Mouse (Mus musculus) large intestine, adult 2 months (tissue): ENCODE results near the gene Wnk2. TPM values are rescaled to one million over a fixed set of nuclear protein-coding genes. Genes with fewer than 3 reads are reported as not detected.
A peak's percentile ranks its signal among the peaks of the same experiment; 100 is the strongest.

ENCODE experiments used
- DNase-seq: peaks from one replicate; pipeline ENCODE4 v3.0.0-alpha.2; 2012; ENCODE audit warnings: low read depth, low spot score
- WGBS: fragments of 180-500 bp; shearing (Covaris S2); methylation state at CpG from one replicate; pipeline ENCODE4 v1.1.7; 2018; 5-methylcytosine and 5-hydroxymethylcytosine counted together
- polyA plus RNA-seq: library from polyadenylated mRNA; depleted of rRNA; stranded (reverse); fragments of >200 nt; gene quantifications from 2 replicates; pipeline ENCODE4 v1.2.3, GENCODE M21; 2012

The Wnk2 gene
- polyA plus RNA-seq, 1 experiment = 12.6 TPM

DNA sequence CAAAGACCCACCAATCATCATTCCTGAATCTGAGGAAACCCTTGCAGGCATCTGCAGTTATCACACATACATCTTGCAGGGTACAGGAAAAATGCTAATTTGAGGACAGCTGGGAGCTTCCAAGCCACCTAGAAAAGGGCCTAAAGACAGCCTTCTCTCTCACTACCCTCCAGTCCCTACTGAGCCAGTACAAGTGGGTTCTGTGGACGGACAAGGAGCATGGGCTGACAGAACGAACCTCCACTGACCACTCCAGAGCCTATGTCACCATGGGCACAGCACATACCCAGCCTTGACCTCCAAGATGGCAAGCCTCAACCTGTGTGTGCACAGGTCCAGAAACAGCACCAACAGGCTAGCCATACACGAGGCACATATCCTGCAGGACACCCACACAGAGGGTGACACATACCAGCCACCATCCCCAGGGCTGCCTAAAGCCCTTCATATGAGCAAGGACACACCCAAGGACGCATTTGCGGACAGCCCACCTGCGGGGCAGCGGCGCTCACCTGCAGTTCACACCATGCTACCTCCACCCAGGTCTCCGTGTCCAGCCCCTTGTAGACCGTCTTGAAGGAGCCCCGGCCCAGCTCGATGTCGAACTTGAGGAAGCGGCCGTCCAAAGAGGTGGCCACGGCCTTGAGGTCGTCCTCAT lies 1.6 kb downstream of the Wnk2 start:
- DNase-seq = no peak
- WGBS = 35% methylated on average over 17 of the region's 17 CpGs

- DNase-seq = no peak
- 51% methylated on average over 7 of the region's 7 CpGs for WGBS
Measured at GRCm38 (mm10) chr13:49145396-49145795, 2.4 kb downstream of the Wnk2 start.

DNA sequence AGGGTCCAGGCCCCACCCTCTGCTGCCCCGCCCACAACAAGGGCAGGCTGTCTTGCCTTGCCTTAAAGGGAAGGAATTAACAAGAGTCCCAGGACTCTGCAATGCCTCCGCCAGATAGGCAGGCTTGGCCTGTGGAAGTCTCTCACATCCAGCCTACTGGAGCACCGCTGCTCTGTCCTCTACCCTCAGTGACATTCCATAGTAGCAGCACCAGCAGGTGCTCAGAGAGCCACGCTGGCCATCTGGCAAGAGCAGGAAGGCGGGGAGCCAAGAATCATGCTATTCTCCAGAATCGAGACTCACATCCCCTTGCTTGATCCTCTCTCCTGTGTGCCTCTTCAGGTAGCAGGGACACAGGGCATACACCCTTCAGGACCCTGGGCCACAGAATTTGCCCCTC lies 3.4 kb downstream of the Wnk2 start:
- 32% methylated on average over 6 of the region's 6 CpGs for WGBS

DNA sequence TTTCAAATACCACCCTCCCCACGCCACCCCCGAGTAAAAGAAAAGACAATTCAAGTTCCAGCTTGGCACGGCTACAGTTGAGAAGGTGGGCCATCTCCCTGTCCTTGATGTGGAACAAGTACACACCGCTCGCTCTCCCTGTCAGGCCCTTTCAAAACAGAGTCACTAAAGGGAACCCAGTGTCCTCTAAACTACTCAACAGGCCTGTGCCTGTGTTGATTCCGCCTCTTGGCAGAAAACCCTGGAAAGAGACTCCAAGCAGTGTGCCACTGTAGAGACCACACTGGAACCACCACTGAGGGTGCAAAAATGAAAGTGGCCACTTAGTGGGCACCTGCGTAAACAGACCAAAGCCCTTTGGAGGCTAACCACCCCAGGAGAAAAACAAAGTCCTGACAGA lies 4.5 kb downstream of the Wnk2 start:
- WGBS = 92% methylated on average over 7 of the region's 7 CpGs
- DNase-seq = no peak

More for the DNA sequence above, 3.4 kb downstream of the Wnk2 start:
- no peak for DNase-seq

GRCm38 (mm10) chr13:49142396-49142795 lies 5.4 kb downstream of the Wnk2 start:
- 95% methylated on average over 5 of the region's 5 CpGs for WGBS
- no peak for DNase-seq

DNA sequence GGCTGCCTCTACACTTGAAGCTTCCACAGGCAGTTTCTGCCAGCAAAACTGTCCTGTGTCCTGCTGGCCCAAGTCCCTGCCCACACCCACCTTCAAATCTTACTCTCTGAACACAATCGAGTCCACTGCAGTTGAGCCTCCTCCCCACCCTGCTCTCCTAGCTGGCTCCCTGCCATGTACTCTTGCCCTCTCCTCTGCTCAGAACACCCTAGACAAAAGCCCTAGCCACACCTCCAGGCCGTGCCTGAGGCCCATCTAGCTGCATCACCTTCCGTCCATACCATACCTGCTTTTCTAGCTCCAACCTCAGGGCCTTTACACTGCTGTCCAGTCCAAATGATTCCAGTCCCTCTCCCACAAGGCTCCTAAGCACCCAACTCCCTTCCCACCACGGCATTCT lies 7.2 kb downstream of the Wnk2 start:
- WGBS = 32% methylated on average over 4 of the region's 4 CpGs
- peak; percentile 63 for DNase-seq

- WGBS = 91% methylated on average over 11 of the region's 11 CpGs
- no peak for DNase-seq
Measured at GRCm38 (mm10) chr13:49134491-49134890, 13.3 kb downstream of the Wnk2 start.

GRCm38 (mm10) chr13:49133125-49133524 lies 14.7 kb downstream of the Wnk2 start:
- 23% methylated on average over 4 of the region's 4 CpGs for WGBS
- DNase-seq = no peak

DNA sequence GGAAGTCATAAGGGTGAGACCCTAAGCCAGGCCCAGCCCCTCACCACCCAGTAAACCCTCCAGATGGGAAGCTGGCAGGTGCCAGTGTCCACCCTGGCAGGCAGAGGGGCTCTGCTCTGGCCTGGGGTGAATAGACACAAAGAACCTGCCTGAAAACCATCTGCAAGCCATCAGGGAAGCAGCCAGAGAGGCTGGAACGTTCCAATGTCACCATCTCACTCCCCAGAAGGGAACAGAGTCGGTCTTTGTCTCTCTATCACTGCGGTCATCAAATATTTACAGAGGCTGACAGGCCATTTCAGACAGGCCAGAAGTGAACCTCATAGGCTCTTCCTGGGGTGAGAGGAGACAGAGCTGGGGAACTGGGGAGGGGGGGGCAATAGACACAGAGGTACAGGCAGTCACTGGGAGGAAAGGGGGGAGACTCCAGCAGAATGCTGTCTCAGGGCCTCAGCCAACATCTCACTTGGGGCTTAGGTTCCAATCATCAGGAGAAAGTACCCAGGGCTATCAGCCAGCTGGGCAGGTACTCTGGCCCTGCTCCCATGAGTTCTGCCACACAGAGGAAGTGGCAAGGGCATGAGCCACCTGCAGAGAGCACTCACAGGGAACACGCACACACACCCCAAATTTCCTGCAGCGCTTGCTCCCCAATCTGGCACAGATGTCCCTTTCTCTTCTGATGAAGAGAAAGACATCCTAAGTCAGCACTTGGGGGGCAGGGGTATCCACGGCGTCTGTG lies 15.7 kb downstream of the Wnk2 start:
- WGBS = 24% methylated on average over 7 of the region's 7 CpGs
- no peak for DNase-seq

- WGBS = 39% methylated on average over 4 of the region's 4 CpGs
- DNase-seq = no peak
Measured at GRCm38 (mm10) chr13:49131342-49131855, 16.4 kb downstream of the Wnk2 start.

GRCm38 (mm10) chr13:49129845-49130244 lies 18.0 kb downstream of the Wnk2 start:
- WGBS = 73% methylated on average over 4 of the region's 4 CpGs

DNA sequence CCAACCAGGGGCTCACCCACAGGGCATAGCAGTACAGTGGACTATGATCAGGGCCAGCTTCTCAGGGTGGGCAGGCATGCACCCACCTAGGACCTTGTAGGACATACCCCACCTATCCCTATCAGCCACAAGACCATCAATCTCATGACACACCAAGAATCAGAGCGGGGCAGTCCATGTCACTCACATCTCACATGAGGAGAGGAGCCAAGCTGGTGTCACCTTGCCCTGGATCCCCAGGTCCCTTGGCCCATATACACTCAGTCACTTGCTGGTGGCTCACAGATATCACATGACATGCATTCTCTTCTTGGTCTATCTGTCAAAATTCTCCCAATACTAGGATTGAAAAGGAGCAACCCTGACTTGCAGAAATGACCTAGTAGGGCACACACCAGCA lies 18.7 kb downstream of the Wnk2 start:
- WGBS = 96% methylated on average over 1 of the region's 1 CpGs
- DNase-seq = no peak

More at GRCm38 (mm10) chr13:49129845-49130244, 18.0 kb downstream of the Wnk2 start:
- DNase-seq = no peak

DNA sequence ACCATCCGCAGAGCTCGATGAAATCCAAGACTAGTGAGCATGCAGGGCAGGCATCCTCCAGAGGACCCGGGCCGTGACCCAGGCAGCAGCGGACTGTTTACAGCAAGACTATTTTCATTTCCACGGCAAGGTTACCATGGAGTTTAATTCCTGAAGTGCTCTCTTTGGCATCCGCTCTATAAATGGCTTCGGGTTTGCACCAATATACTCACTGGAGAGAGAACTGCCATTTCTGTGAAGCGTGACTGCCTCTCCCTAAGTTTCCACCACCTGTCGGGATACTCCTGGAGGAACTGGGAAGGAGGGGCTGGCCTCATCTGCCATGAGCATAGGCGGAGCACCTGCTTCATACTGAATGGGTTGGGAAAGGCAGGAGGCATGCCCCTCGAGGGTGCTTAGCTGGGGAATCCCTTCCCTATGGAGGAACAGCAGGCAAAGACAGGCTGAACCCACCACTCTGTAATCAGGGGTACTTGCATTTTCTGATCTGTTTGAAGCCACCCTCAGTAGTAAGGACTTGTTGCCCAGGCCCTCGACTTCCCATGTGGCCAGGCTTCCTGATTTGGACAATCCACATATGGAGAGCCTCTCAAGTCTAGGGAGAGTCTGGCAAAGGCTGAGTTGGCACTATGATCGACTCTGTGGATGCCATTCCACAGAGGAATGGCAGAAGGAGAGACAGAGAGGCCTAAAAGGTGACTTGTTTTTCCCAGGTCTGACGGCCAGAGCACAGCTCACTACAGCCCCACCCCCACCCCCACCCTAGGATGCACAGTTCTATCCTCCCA lies 19.8 kb downstream of the Wnk2 start:
- 39% methylated on average over 15 of the region's 15 CpGs for WGBS
- no peak for DNase-seq

DNA sequence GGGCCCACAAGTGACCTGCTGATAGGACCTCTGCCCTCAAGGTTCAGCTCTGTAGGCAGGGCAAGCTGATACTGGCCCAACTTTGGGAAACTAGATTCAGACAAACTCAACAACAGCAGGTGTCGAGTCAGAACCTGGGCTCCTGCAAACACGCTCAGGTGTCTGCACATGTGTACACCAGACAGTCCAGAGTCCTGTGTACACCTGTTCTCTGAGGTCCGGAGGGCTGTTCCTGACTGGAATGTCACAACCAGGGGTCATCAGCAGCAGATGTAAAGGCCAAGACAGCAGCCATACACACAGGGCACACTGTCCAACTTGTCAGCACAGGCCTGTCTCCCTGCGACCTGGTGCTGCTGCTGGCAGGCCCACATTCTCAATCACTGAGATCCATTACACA lies 25.7 kb downstream of the Wnk2 start:
- 48% methylated on average over 4 of the region's 4 CpGs for WGBS
- DNase-seq = no peak

GRCm38 (mm10) chr13:49117563-49117962 lies 30.3 kb downstream of the Wnk2 start:
- WGBS = 89% methylated on average over 8 of the region's 8 CpGs

GRCm38 (mm10) chr13:49114921-49115320 lies 32.9 kb downstream of the Wnk2 start:
- no peak for DNase-seq
- WGBS = 80% methylated on average over 14 of the region's 14 CpGs

More at GRCm38 (mm10) chr13:49117563-49117962, 30.3 kb downstream of the Wnk2 start:
- no peak for DNase-seq

- 73% methylated on average over 4 of the region's 4 CpGs for WGBS
- no peak for DNase-seq
Measured at GRCm38 (mm10) chr13:49114116-49114515, 33.7 kb downstream of the Wnk2 start.

GRCm38 (mm10) chr13:49113345-49113744 lies 34.5 kb downstream of the Wnk2 start:
- no peak for DNase-seq
- 55% methylated on average over 4 of the region's 4 CpGs for WGBS

- DNase-seq = no peak
- 37% methylated on average over 8 of the region's 8 CpGs for WGBS
Measured at GRCm38 (mm10) chr13:49112652-49113051, 35.2 kb downstream of the Wnk2 start.

- DNase-seq = no peak
- 53% methylated on average over 3 of the region's 3 CpGs for WGBS
Measured at GRCm38 (mm10) chr13:49109665-49110064, 38.1 kb downstream of the Wnk2 start.
